Comparison of ENCODE assay signal across 11 mouse cellular contexts in genomic region chr12:117844917-117845316, GRCm38 (mm10). TPM values are rescaled to one million over a fixed set of nuclear protein-coding genes. Genes with fewer than 3 reads are reported as not detected.
A peak's percentile ranks its signal among the peaks of the same experiment; 100 is the strongest.
DNase-seq lines count a peak whose midpoint lies in the region; ATAC-seq lines count a peak whose summit lies in the region.
"Had no signal": no experiment of that assay in that cellular context is flagged by ENCODE, and none has a peak within 500 bp of the region (broad histone marks: within the 10 kb centered on the region; RNA-seq: fewer than 3 reads in every experiment).

No protein-coding gene starts in this region.

- no peak overlapping the region for H3K27ac ChIP-seq in kidney, embryonic 14.5 days (ENCODE audit: low read depth, low read length)
- H3K27ac ChIP-seq in midbrain, embryonic 15.5 days: no peak overlapping the region

- peak overlapping the region; percentile 84 for H3K4me2 ChIP-seq in kidney, embryonic 14.5 days (replicated peaks; ENCODE audit: low read depth, low read length)
- 0 out of 2 replicates have a peak overlapping the region, but pooled peaks have one; percentile 98 for H3K4me2 ChIP-seq in midbrain, embryonic 15.5 days

- 0 out of 2 replicates have a peak, but pooled peaks cover 4% of the 10 kb centered on the region for H3K4me1 ChIP-seq in kidney, embryonic 14.5 days (ENCODE audit: control insufficient read depth, insufficient read depth, low read length)
- H3K4me1 ChIP-seq in midbrain, embryonic 15.5 days: peaks cover 3% of the 10 kb centered on the region

- H3K27me3 ChIP-seq in kidney, embryonic 14.5 days (ENCODE audit: control insufficient read depth, insufficient read depth, low read length): no peaks in the 10 kb centered on the region
- peaks cover 8% of the 10 kb centered on the region; the same call in 1 of the 2 replicates for H3K27me3 ChIP-seq in midbrain, embryonic 15.5 days (replicated peaks)

- no peak for ATAC-seq in kidney, embryonic 14.5 days (ENCODE audit: low FRiP score, low TSS enrichment)
- peak; percentile 16 for ATAC-seq in activated CD4-positive, CD25-positive, alpha-beta regulatory T cell, adult 4 months
- no peak for ATAC-seq in midbrain, embryonic 15.5 days (replicated peaks)
- no peak for ATAC-seq in erythroid progenitor cell, adult 5-6 weeks (replicated peaks; ENCODE audit: low FRiP score, poor library complexity, severe bottlenecking)

- no peaks in the 10 kb centered on the region for H3K9me3 ChIP-seq in kidney, embryonic 14.5 days (ENCODE audit: control insufficient read depth, low read length)
- H3K9me3 ChIP-seq in midbrain, embryonic 15.5 days: no peaks in the 10 kb centered on the region

- WGBS in kidney, embryonic 14.5 days: 27% methylated on average over 2 of the region's 2 CpGs
- WGBS in midbrain, embryonic 15.5 days: 23% methylated on average over 2 of the region's 2 CpGs

- DNase-seq in kidney, postnatal 25 days: no peak
- peak; percentile 58 for DNase-seq in induced T-regulatory cell, adult 2 months (ENCODE audit: low read depth)
- no peak for DNase-seq in urinary bladder, postnatal 4 days (ENCODE audit: low spot score in 2 of 2)
- DNase-seq in cerebellum, postnatal 36 days: no peak
- DNase-seq: cerebellum, adult 18-20 months; left cerebral cortex, postnatal 4 days; right cerebral cortex, postnatal 4 days had no signal

- H3K9ac ChIP-seq in kidney, embryonic 14.5 days (ENCODE audit: low read depth, low read length): peak overlapping the region; percentile 90; the same call in 1 of the 2 replicates
- H3K9ac ChIP-seq in midbrain, embryonic 15.5 days: no peak overlapping the region

- peak overlapping the region; percentile 82 for H3K4me3 ChIP-seq in kidney, embryonic 14.5 days (ENCODE audit: low read length)
- H3K4me3 ChIP-seq in midbrain, embryonic 15.5 days: no peak overlapping the region

- H3K36me3 ChIP-seq in kidney, embryonic 14.5 days (ENCODE audit: control insufficient read depth, insufficient read depth, low read length): no peaks in the 10 kb centered on the region
- no peaks in the 10 kb centered on the region for H3K36me3 ChIP-seq in midbrain, embryonic 15.5 days (replicated peaks)

RNA-seq across cellular contexts. Expression of gene Cdca7l, which starts 40.8 kb away (rescaled TPM):
- 35.7 and 69.9 TPM in 2 replicates for polyA plus RNA-seq in kidney, embryonic 14.5 days (2014; fragmentation: Nextera tagmentation; extraction: Ambion mirVana)
- polyA plus RNA-seq in activated CD4-positive, CD25-positive, alpha-beta regulatory T cell, adult 4 months (2017; shearing (Covaris generic)): 10 to 100 TPM; 27.0 to 34.7 TPM
- polyA plus RNA-seq in midbrain, embryonic 15.5 days (2015; fragmentation: Nextera tagmentation; extraction: Ambion mirVana): 3.4 and 4.1 TPM in 2 replicates
- total RNA-seq in erythroid progenitor cell, adult 5-6 weeks (2015; ENCODE audit: low replicate concordance): 5.9 and 7.6 TPM in 2 replicates
- total RNA-seq in erythroid progenitor cell, adult 5-6 weeks (2017; ENCODE audit: low replicate concordance): 16.7 and 17.9 TPM in 2 replicates
